Comparison of ENCODE assay signal across 17 mouse cellular contexts in genomic region chr10:60113965-60114690, GRCm38 (mm10). TPM values are rescaled to one million over a fixed set of nuclear protein-coding genes. Genes with fewer than 3 reads are reported as not detected.
DNase-seq lines count a peak whose midpoint lies in the region; ATAC-seq and TF ChIP-seq lines count a peak whose summit lies in the region.
"Had no signal": no experiment of that assay in that cellular context is flagged by ENCODE, and none has a peak within 500 bp of the region (broad histone marks: within the 10 kb centered on the region; RNA-seq: fewer than 3 reads in every experiment).

No protein-coding gene starts in this region.

- 89% methylated on average over 9 of the region's 9 CpGs for WGBS in forebrain, embryonic 10.5 days
- WGBS in forebrain, embryonic 16.5 days: 88% methylated on average over 9 of the region's 9 CpGs
- WGBS in midbrain, embryonic 13.5 days: 89% methylated on average over 9 of the region's 9 CpGs
- WGBS in midbrain, embryonic 11.5 days: 91% methylated on average over 9 of the region's 9 CpGs
- WGBS in lung, embryonic 16.5 days: 79% methylated on average over 9 of the region's 9 CpGs
- WGBS in olfactory bulb, adult 2 months: 79% methylated on average over 9 of the region's 9 CpGs

- ATAC-seq in forebrain, embryonic 16.5 days: no peak
- no peak for ATAC-seq in midbrain, embryonic 13.5 days
- no peak for ATAC-seq in midbrain, embryonic 11.5 days (ENCODE audit: low FRiP score)
- ATAC-seq in lung, embryonic 16.5 days (ENCODE audit: low read depth): peak; percentile 37; the same call in 1 of the 2 replicates
- ATAC-seq: liver, embryonic 12.5 days had no signal

- no peak overlapping the region for H3K9ac ChIP-seq in forebrain, embryonic 16.5 days (replicated peaks; ENCODE audit: low read depth, low read length)
- no peak overlapping the region for H3K9ac ChIP-seq in midbrain, embryonic 13.5 days (replicated peaks)
- no peak overlapping the region for H3K9ac ChIP-seq in midbrain, embryonic 11.5 days (ENCODE audit: low read length)
- H3K9ac ChIP-seq in lung, embryonic 16.5 days (ENCODE audit: low read length): no peak overlapping the region
- H3K9ac ChIP-seq: embryonic facial prominence, embryonic 13.5 days; liver, embryonic 12.5 days had no signal

- peaks cover 41% of the 10 kb centered on the region for H3K4me1 ChIP-seq in forebrain, embryonic 10.5 days
- H3K4me1 ChIP-seq in forebrain, embryonic 16.5 days (replicated peaks; ENCODE audit: control insufficient read depth, insufficient read depth, low read length): peaks cover 28% of the 10 kb centered on the region
- H3K4me1 ChIP-seq in midbrain, embryonic 13.5 days (replicated peaks): peaks cover 62% of the 10 kb centered on the region
- peaks cover 13% of the 10 kb centered on the region for H3K4me1 ChIP-seq in midbrain, embryonic 11.5 days (ENCODE audit: control insufficient read depth, insufficient read depth, low read length)
- H3K4me1 ChIP-seq in lung, embryonic 16.5 days (replicated peaks; ENCODE audit: control insufficient read depth, insufficient read depth, low read length): peaks cover 7% of the 10 kb centered on the region
- H3K4me1 ChIP-seq in olfactory bulb, adult 2 months (ENCODE audit: control insufficient read depth, insufficient read depth, low read length): peaks cover 79% of the 10 kb centered on the region
- H3K4me1 ChIP-seq: liver, embryonic 12.5 days had no signal

- H3K4me3 ChIP-seq in forebrain, embryonic 10.5 days: no peak overlapping the region
- H3K4me3 ChIP-seq in forebrain, embryonic 16.5 days (replicated peaks; ENCODE audit: low read length): no peak overlapping the region
- H3K4me3 ChIP-seq in midbrain, embryonic 13.5 days (replicated peaks): no peak overlapping the region
- no peak overlapping the region for H3K4me3 ChIP-seq in midbrain, embryonic 11.5 days (ENCODE audit: low read depth, low read length)
- no peak overlapping the region for H3K4me3 ChIP-seq in lung, embryonic 16.5 days (ENCODE audit: low read length)
- H3K4me3 ChIP-seq in olfactory bulb, adult 2 months (ENCODE audit: insufficient read depth, low read depth, low read length): no peak overlapping the region
- H3K4me3 ChIP-seq: embryonic facial prominence, embryonic 13.5 days; gastrocnemius, adult 2 months; liver, embryonic 12.5 days had no signal

- no peak for TF ChIP-seq POLR2A in olfactory bulb, adult 2 months (IDR thresholded peaks at IDR 0.05; ENCODE audit: insufficient read depth, low read depth, low read length)

- H3K27me3 ChIP-seq in forebrain, embryonic 10.5 days (ENCODE audit: poor library complexity, severe bottlenecking): peaks cover 57% of the 10 kb centered on the region
- H3K27me3 ChIP-seq in forebrain, embryonic 16.5 days (replicated peaks; ENCODE audit: control insufficient read depth, insufficient read depth, low read length): no peaks in the 10 kb centered on the region
- H3K27me3 ChIP-seq in midbrain, embryonic 13.5 days: 0 out of 2 replicates have a peak, but pooled peaks cover 6% of the 10 kb centered on the region
- H3K27me3 ChIP-seq in midbrain, embryonic 11.5 days (ENCODE audit: control insufficient read depth, insufficient read depth, low read length): no peaks in the 10 kb centered on the region
- peaks cover 14% of the 10 kb centered on the region for H3K27me3 ChIP-seq in lung, embryonic 16.5 days (ENCODE audit: control insufficient read depth, insufficient read depth, low read depth, low read length)

- no peak for TF ChIP-seq CTCF in olfactory bulb, adult 2 months (IDR thresholded peaks at IDR 0.05; ENCODE audit: insufficient read depth, low read depth, low read length)

- no peak for DNase-seq in forebrain, embryonic 10.5 days (ENCODE audit: extremely low spot score, low spot score)
- DNase-seq in midbrain, embryonic 11.5 days (ENCODE audit: low spot score, missing footprints): no peak
- no peak for DNase-seq in thymus, postnatal 4 days
- DNase-seq: adrenal gland, postnatal 14 days; cerebellum, adult 18-20 months; gastrocnemius, adult 2 months; heart, postnatal 4 days; kidney, postnatal 4 days; left cerebral cortex, postnatal 4 days; right cerebral cortex, postnatal 14 days; thymus, postnatal 14 days had no signal

- peak overlapping the region; percentile 12; the same call in 1 of the 2 replicates for H3K27ac ChIP-seq in forebrain, embryonic 10.5 days
- no peak overlapping the region for H3K27ac ChIP-seq in forebrain, embryonic 16.5 days (ENCODE audit: low read length)
- 0 out of 2 replicates have a peak overlapping the region, but pooled peaks have one; percentile 1 for H3K27ac ChIP-seq in midbrain, embryonic 13.5 days
- no peak overlapping the region for H3K27ac ChIP-seq in midbrain, embryonic 11.5 days (ENCODE audit: low read depth, low read length)
- no peak overlapping the region for H3K27ac ChIP-seq in lung, embryonic 16.5 days (ENCODE audit: low read length)
- H3K27ac ChIP-seq in olfactory bulb, adult 2 months (ENCODE audit: insufficient read depth, low read depth, low read length): peak overlapping the region; percentile 62
- H3K27ac ChIP-seq: embryonic facial prominence, embryonic 13.5 days; gastrocnemius, adult 2 months; liver, embryonic 12.5 days had no signal

- H3K36me3 ChIP-seq in forebrain, embryonic 10.5 days (replicated peaks): no peaks in the 10 kb centered on the region
- H3K36me3 ChIP-seq in forebrain, embryonic 16.5 days (ENCODE audit: control insufficient read depth, insufficient read depth): no peaks in the 10 kb centered on the region
- H3K36me3 ChIP-seq in midbrain, embryonic 13.5 days: no peaks in the 10 kb centered on the region
- no peaks in the 10 kb centered on the region for H3K36me3 ChIP-seq in midbrain, embryonic 11.5 days (ENCODE audit: control insufficient read depth, insufficient read depth, low read length)
- H3K36me3 ChIP-seq in lung, embryonic 16.5 days (ENCODE audit: control insufficient read depth, insufficient read depth, low read length): no peaks in the 10 kb centered on the region
- H3K36me3 ChIP-seq: embryonic facial prominence, embryonic 13.5 days; liver, embryonic 12.5 days had no signal

- H3K4me2 ChIP-seq in forebrain, embryonic 16.5 days (ENCODE audit: low read length): no peak overlapping the region
- no peak overlapping the region for H3K4me2 ChIP-seq in midbrain, embryonic 13.5 days (replicated peaks)
- no peak overlapping the region for H3K4me2 ChIP-seq in midbrain, embryonic 11.5 days
- no peak overlapping the region for H3K4me2 ChIP-seq in lung, embryonic 16.5 days (ENCODE audit: low read depth, low read length)
- H3K4me2 ChIP-seq: embryonic facial prominence, embryonic 13.5 days; liver, embryonic 12.5 days had no signal

- no peaks in the 10 kb centered on the region for H3K9me3 ChIP-seq in forebrain, embryonic 10.5 days
- H3K9me3 ChIP-seq in forebrain, embryonic 16.5 days (ENCODE audit: control insufficient read depth, low read length): no peaks in the 10 kb centered on the region
- no peaks in the 10 kb centered on the region for H3K9me3 ChIP-seq in midbrain, embryonic 13.5 days
- no peaks in the 10 kb centered on the region for H3K9me3 ChIP-seq in midbrain, embryonic 11.5 days (ENCODE audit: control insufficient read depth, low read length)
- no peaks in the 10 kb centered on the region for H3K9me3 ChIP-seq in lung, embryonic 16.5 days (ENCODE audit: control insufficient read depth, low read length)
- H3K9me3 ChIP-seq: embryonic facial prominence, embryonic 13.5 days; liver, embryonic 12.5 days had no signal

RNA-seq across cellular contexts. Expression of gene Spock2, which starts 8.1 kb away (rescaled TPM):
- polyA plus RNA-seq in forebrain, embryonic 10.5 days (2016; fragmentation: Nextera tagmentation; extraction: Ambion mirVana): 3.2 and 3.5 TPM in 2 replicates
- 52.6 and 68.6 TPM in 2 replicates for polyA plus RNA-seq in forebrain, embryonic 16.5 days (2015; fragmentation: Nextera tagmentation; extraction: Ambion mirVana)
- polyA plus RNA-seq in midbrain, embryonic 13.5 days (2015; fragmentation: Nextera tagmentation; extraction: Ambion mirVana): 51.8 TPM in 2 replicates
- 11.2 and 12.2 TPM in 2 replicates for polyA plus RNA-seq in midbrain, embryonic 11.5 days (2014; fragmentation: Nextera tagmentation; extraction: Ambion mirVana)
- polyA plus RNA-seq in lung, embryonic 16.5 days (2015; fragmentation: Nextera tagmentation; extraction: Ambion mirVana): 4.4 and 4.7 TPM in 2 replicates
- polyA plus RNA-seq in olfactory bulb, adult 2 months (2012; ENCODE audit: insufficient read depth, insufficient read length, low replicate concordance, missing spikeins): 129 and 224 TPM in 2 replicates

Comparison
In these comparisons a context has a peak if more than half of its experiments do, and no peak if none do; other contexts are left out.
1. H3K27ac ChIP-seq: peak in forebrain, embryonic 10.5 days (single experiment), midbrain, embryonic 13.5 days (single experiment) and olfactory bulb, adult 2 months (single experiment); none in forebrain, embryonic 16.5 days (single experiment), midbrain, embryonic 11.5 days (single experiment) and lung, embryonic 16.5 days (single experiment).